Mouse (Mus musculus) hindbrain, postnatal 0 days (tissue): ENCODE measurements around the gene Pmepa1. TPM values are rescaled to one million over a fixed set of nuclear protein-coding genes. Genes with fewer than 3 reads are reported as not detected.
A peak's percentile ranks its signal among the peaks of the same experiment; 100 is the strongest.

ENCODE experiments used
- ATAC-seq: fragments of 200-750 bp; cut with Nextera tagmentation; 2 replicates; pipeline ENCODE4 v1.8.0; 2017; ENCODE audit warnings: mild to moderate bottlenecking, moderate TSS enrichment, moderate library complexity
- DNase-seq: peaks from one replicate; pipeline ENCODE4 v3.0.0-alpha.2; 2015; ENCODE audit warnings: low spot score
- H3K27ac ChIP-seq: fragments of 300-500 bp; sonication (generic); 2 replicates; pipeline ENCODE4 v1.5.1; 2014; ENCODE audit warnings: mild to moderate bottlenecking
- H3K27me3 ChIP-seq: fragments of 300-500 bp; sonication (generic); 2 replicates; pipeline ENCODE4 v1.6.1; 2014; ENCODE audit warnings: low read length, mixed read lengths; ENCODE audit not compliant: insufficient read depth
- H3K36me3 ChIP-seq: fragments of 300-500 bp; sonication (generic); 2 replicates; pipeline ENCODE4 v1.6.1; 2014; ENCODE audit warnings: low read length, mixed read lengths; ENCODE audit not compliant: insufficient read depth
- H3K4me1 ChIP-seq: fragments of 300-500 bp; sonication (generic); 2 replicates; pipeline ENCODE4 v1.6.1; 2014; ENCODE audit warnings: antibody characterized with exemption, low read length, mixed read lengths; ENCODE audit not compliant: insufficient read depth
- H3K4me2 ChIP-seq: fragments of 300-500 bp; sonication (generic); 2 replicates; pipeline ENCODE4 v1.6.1; 2014; ENCODE audit warnings: low read depth, mild to moderate bottlenecking, low read length, moderate library complexity, mixed read lengths
- H3K4me3 ChIP-seq: fragments of 300-500 bp; sonication (generic); 2 replicates; pipeline ENCODE4 v1.5.1; 2014; ENCODE audit warnings: low read length
- H3K9ac ChIP-seq: fragments of 300-500 bp; sonication (generic); replicated peaks from 2 replicates; pipeline ENCODE4 v1.6.1; 2014; ENCODE audit warnings: mild to moderate bottlenecking, low read length, moderate library complexity, mixed read lengths
- H3K9me3 ChIP-seq: fragments of 300-500 bp; sonication (generic); 2 replicates; pipeline ENCODE4 v1.6.1; 2016; ENCODE audit warnings: low read length, mixed read lengths
- CTCF ChIP-seq: IDR thresholded peaks from 2 replicates; pipeline ENCODE4 v1.5.1; 2016; ENCODE audit warnings: antibody characterized with exemption, control low read depth, low read depth
- WGBS: fragments of 180-500 bp; shearing (Covaris S2); extraction: QIAGEN DNeasy Blood & Tissue Kit; methylation state at CpG from one replicate; pipeline ENCODE4 v1.1.7; 2014; 5-methylcytosine and 5-hydroxymethylcytosine counted together
- polyA plus RNA-seq: library from polyadenylated mRNA; unstranded; fragments of >200 nt; fragmentation: Nextera tagmentation; extraction: Ambion mirVana; gene quantifications from 2 replicates; pipeline ENCODE4 v1.2.1, GENCODE M21; 2015
- total RNA-seq: library from RNA; depleted of rRNA; stranded (reverse); fragments of >200 nt; gene quantifications from 2 replicates; pipeline ENCODE4 v1.2.3, GENCODE M21; 2014

The Pmepa1 gene
- total and polyA plus RNA-seq, 2 experiments from 2014 or later: 3.0 to 16.0 TPM

- Histone ChIP-seq H3K4me2 (peak overlapping the region; percentile 45), H3K4me1 (peaks cover 5% of the 10 kb centered on the region), H3K4me3 (no peak overlapping the region), H3K36me3 (no peaks in the 10 kb centered on the region), H3K27me3 (no peaks in the 10 kb centered on the region), H3K9me3 (no peaks in the 10 kb centered on the region), H3K27ac (no peak overlapping the region), H3K9ac (no peak overlapping the region)
- DNase-seq (peak; percentile 88), ATAC-seq (peak; percentile 89)
- 12% methylated on average over 10 of the region's 11 CpGs for WGBS
- no peak for TF ChIP-seq CTCF
Observed at GRCm38 (mm10) chr2:173306734-173307525, 30.6 kb upstream of the Pmepa1 start.

GRCm38 (mm10) chr2:173305011-173305410 lies 28.7 kb upstream of the Pmepa1 start:
- peaks cover 5% of the 10 kb centered on the region for H3K4me1 ChIP-seq
- no peaks in the 10 kb centered on the region for H3K9me3 ChIP-seq
- no peak overlapping the region for H3K9ac ChIP-seq
- DNase-seq (no peak), ATAC-seq (no peak)
- TF ChIP-seq CTCF: no peak
- no peaks in the 10 kb centered on the region for H3K36me3 ChIP-seq
- no peak overlapping the region for H3K4me2 ChIP-seq
- 57% methylated on average over 12 of the region's 12 CpGs for WGBS
- H3K4me3 ChIP-seq: no peak overlapping the region
- H3K27ac ChIP-seq: no peak overlapping the region
- H3K27me3 ChIP-seq: no peaks in the 10 kb centered on the region

- Histone ChIP-seq H3K4me1 (no peaks in the 10 kb centered on the region), H3K4me2 (no peak overlapping the region), H3K9me3 (no peaks in the 10 kb centered on the region), H3K9ac (no peak overlapping the region), H3K27ac (no peak overlapping the region), H3K4me3 (no peak overlapping the region), H3K27me3 (no peaks in the 10 kb centered on the region), H3K36me3 (no peaks in the 10 kb centered on the region)
- ATAC-seq: 0 out of 2 replicates have a peak, but pooled peaks have one; percentile 38
- DNase-seq: peak; percentile 17
- WGBS: 73% methylated on average over 28 of the region's 28 CpGs
- TF ChIP-seq CTCF: peak; percentile 60
Observed at GRCm38 (mm10) chr2:173300663-173301630, 24.6 kb upstream of the Pmepa1 start.

- Histone ChIP-seq H3K4me1 (peaks cover 5% of the 10 kb centered on the region; the same call in 1 of the 2 replicates), H3K4me3 (no peak overlapping the region), H3K36me3 (no peaks in the 10 kb centered on the region), H3K9me3 (no peaks in the 10 kb centered on the region), H3K27ac (no peak overlapping the region), H3K27me3 (no peaks in the 10 kb centered on the region), H3K4me2 (no peak overlapping the region), H3K9ac (no peak overlapping the region)
- WGBS: 84% methylated on average over 9 of the region's 9 CpGs
- DNase-seq (no peak), ATAC-seq (no peak)
- no peak for TF ChIP-seq CTCF
Observed at GRCm38 (mm10) chr2:173296408-173296807, 20.1 kb upstream of the Pmepa1 start.

- no peak overlapping the region for H3K4me2 ChIP-seq
- H3K36me3 ChIP-seq: no peaks in the 10 kb centered on the region
- peak; percentile 71; the same call in 1 of the 2 replicates for ATAC-seq
Observed at GRCm38 (mm10) chr2:173293042-173293441, 16.7 kb upstream of the Pmepa1 start.

GRCm38 (mm10) chr2:173292551-173292950 lies 16.2 kb upstream of the Pmepa1 start:
- Histone ChIP-seq H3K9ac (no peak overlapping the region), H3K27me3 (no peaks in the 10 kb centered on the region), H3K4me1 (peaks cover 5% of the 10 kb centered on the region; the same call in 1 of the 2 replicates), H3K27ac (no peak overlapping the region), H3K4me2 (no peak overlapping the region), H3K4me3 (no peak overlapping the region), H3K9me3 (no peaks in the 10 kb centered on the region), H3K36me3 (no peaks in the 10 kb centered on the region)
- DNase-seq (no peak), ATAC-seq (peak; percentile 22; the same call in 1 of the 2 replicates)
- WGBS: 87% methylated on average over 2 of the region's 2 CpGs
- TF ChIP-seq CTCF: no peak

More at GRCm38 (mm10) chr2:173293042-173293441, 16.7 kb upstream of the Pmepa1 start:
- Histone ChIP-seq H3K27ac (no peak overlapping the region), H3K27me3 (no peaks in the 10 kb centered on the region), H3K9me3 (no peaks in the 10 kb centered on the region), H3K4me1 (peaks cover 5% of the 10 kb centered on the region; the same call in 1 of the 2 replicates), H3K9ac (no peak overlapping the region), H3K4me3 (no peak overlapping the region)
- DNase-seq: peak; percentile 68
- TF ChIP-seq CTCF: no peak
- WGBS: 29% methylated on average over 6 of the region's 6 CpGs
